Mouse (Mus musculus) Muller cell, postnatal 12 days (primary cell): ENCODE measurements around the gene Dock7.

Experiments used
- DNase-seq: peaks from one replicate; pipeline ENCODE4 v3.0.0-alpha.2; 2015; ENCODE audit errors: inconsistent ontology term

Dock7 gene

DNA sequence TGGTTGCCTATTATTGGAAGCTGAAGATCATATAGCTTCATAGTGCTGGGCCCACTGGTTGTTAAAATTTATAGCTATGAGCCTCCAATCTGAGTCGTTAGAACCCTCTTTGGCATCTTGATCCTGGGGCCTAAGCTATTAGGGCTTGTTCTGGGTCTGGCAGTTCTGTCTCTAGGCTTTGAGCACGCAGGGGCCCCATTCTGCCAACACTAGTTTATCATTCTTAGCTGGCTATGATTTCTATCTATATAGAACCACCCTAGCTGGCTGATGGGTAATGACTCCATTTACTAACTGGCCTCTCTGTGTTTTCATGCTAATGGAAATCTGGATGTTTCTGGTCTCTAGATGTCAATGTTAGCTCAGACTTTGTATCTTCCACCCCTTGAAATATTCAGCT is 203.0 kb downstream of the Dock7 start:
- DNase-seq = no peak

DNA sequence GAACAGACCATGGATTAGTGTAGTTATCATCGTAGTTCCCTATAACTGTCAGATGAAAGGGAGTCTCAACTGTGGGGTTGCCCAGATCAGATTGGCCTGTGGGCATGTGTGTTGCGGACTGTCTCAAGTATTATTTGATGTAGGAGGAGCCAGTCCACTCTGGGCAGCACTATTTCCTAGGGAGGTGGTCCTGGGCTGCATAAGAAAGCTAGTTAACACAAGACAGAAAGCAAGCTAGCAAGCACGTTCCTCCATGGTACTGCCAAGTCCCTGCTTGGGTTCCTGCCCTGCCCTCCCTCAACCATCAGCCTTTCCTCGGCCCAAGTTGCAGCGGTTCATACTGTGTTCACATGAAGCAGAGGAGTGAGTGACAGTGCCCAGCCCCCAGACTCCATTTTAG is 210.5 kb downstream of the Dock7 start:
- no peak for DNase-seq

DNA sequence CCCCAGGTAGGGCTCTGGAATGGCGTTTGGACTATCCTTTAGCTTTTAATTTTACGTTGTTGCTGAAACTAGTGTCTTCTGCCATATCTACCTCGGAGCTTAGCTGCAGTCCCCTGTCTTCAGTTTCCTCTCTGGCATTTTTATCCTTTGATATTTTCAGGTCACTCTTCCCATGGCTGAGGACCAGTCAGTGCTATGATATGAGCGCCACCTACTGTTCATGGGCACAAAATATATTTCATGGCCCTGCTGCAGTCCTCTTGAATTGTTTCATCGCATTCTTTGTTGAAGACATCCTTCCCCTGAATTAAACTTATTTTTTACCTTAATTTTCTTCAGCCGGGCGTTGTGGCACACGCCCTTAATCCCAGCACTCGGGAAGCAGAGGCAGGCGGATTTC is 233.6 kb downstream of the Dock7 start:
- peak; percentile 61 for DNase-seq
